Mouse (Mus musculus) hindbrain, embryonic 10.5 days (tissue): Measurements from ENCODE around the gene Eif3i. TPM values are rescaled to one million over a fixed set of nuclear protein-coding genes. Genes with fewer than 3 reads are reported as not detected.

Source experiments
- DNase-seq: peaks from one replicate; pipeline ENCODE4 v3.0.0-alpha.2; 2017; ENCODE audit warnings: low spot score
- H3K27ac ChIP-seq: fragments of 300-500 bp; sonication (generic); 2 replicates; pipeline ENCODE4 v1.5.1; 2016; ENCODE audit warnings: mild to moderate bottlenecking, moderate library complexity
- H3K27me3 ChIP-seq: fragments of 300-500 bp; sonication (generic); 2 replicates; pipeline ENCODE4 v1.6.1; 2016; ENCODE audit warnings: mild to moderate bottlenecking; ENCODE audit not compliant: poor library complexity, insufficient read depth, severe bottlenecking
- H3K36me3 ChIP-seq: fragments of 300-500 bp; sonication (generic); 2 replicates; pipeline ENCODE4 v1.6.1; 2016; ENCODE audit warnings: mild to moderate bottlenecking, moderate library complexity
- H3K4me1 ChIP-seq: fragments of 300-500 bp; sonication (generic); replicated peaks from 2 replicates; pipeline ENCODE4 v1.6.1; 2016; ENCODE audit warnings: mild to moderate bottlenecking
- H3K4me3 ChIP-seq: fragments of 300-500 bp; sonication (generic); 2 replicates; pipeline ENCODE4 v1.5.1; 2016; ENCODE audit warnings: mild to moderate bottlenecking, moderate library complexity
- H3K9me3 ChIP-seq: fragments of 300-500 bp; sonication (generic); 2 replicates; pipeline ENCODE4 v1.6.1; 2016; ENCODE audit warnings: mild to moderate bottlenecking, moderate library complexity
- WGBS: fragments of 180-500 bp; shearing (Covaris S2); methylation state at CpG from one replicate; pipeline ENCODE4 v1.1.7; 2016; 5-methylcytosine and 5-hydroxymethylcytosine counted together
- polyA plus RNA-seq: library from polyadenylated mRNA; unstranded; fragments of >200 nt; fragmentation: Nextera tagmentation; extraction: Ambion mirVana; gene quantifications from 2 replicates; pipeline ENCODE4 v1.2.1, GENCODE M21; 2016

Eif3i gene
- 268 and 293 TPM in 2 replicates for polyA plus RNA-seq

DNA sequence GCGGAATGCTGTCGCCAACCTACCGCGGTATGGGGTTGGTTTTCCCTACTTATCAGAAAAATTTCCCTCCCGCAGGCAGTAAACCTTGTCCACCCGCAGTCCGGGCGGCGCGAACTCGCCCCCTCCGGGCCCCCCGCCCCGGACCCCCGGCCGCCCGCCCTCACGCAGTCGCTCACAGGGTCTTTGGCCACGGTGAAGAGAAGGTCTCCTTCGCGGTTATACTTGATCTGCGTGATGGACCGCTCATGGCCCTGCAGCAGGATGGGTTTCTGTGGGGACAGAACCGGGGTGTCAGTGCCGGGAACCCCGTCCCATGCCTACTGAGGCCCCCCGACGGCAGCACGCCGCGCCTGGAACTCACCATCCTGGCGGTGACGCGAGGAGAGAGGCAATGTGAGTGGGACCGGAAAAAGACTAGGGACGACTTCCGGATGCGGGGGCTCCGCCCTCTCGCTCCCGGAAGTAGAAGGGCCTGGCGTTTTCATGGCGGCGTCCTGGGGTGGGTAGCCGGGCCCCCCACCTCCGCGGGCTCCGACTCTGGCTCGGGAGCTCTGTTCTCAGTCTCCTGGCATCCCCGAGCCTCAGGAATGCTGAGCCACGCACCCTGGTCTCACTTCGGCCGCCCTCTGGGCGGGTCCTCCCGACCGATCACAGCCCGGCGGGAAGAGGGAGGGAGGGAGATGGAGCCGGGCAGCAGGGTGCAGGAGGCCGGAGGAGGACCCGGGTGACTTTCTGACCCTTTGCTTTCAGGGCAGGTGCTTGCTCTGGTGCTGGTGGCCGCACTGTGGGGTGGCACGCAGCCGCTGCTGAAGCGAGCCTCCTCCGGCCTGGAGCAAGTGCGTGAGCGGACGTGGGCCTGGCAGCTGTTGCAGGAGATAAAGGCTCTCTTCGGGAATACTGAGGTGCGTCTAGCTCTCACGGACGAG is at the start of gene Eif3i, which contains the start of gene Tmem234:
Gene Eif3i, minus strand, starts transcription at position 416 of the 926 bp plus-strand sequence.
Gene Tmem234, plus strand, starts transcription at position 436 of the 926 bp plus-strand sequence.
- peaks cover 32% of the 10 kb centered on the region for H3K4me1 ChIP-seq
- under 1% methylated on average over 74 of the region's 74 CpGs for WGBS
- H3K27ac ChIP-seq: peak within 1 kb of the TSS; percentile 96
- peak; percentile 89 for DNase-seq
- peaks cover 74% of the 10 kb centered on the region for H3K36me3 ChIP-seq
- peak within 1 kb of the TSS; percentile 100 for H3K4me3 ChIP-seq
- H3K9me3 ChIP-seq: no peaks in the 10 kb centered on the region
- H3K27me3 ChIP-seq: no peaks in the 10 kb centered on the region

GRCm38 (mm10) chr4:129648656-129649055 is 48.2 kb upstream of the Eif3i start:
- H3K27ac ChIP-seq: no peak overlapping the region
- H3K27me3 ChIP-seq: no peaks in the 10 kb centered on the region
- 89% methylated on average over 1 of the region's 1 CpGs for WGBS
- H3K4me3 ChIP-seq: no peak overlapping the region
- no peaks in the 10 kb centered on the region for H3K4me1 ChIP-seq
- H3K9me3 ChIP-seq: no peaks in the 10 kb centered on the region
- DNase-seq: no peak
- H3K36me3 ChIP-seq: peaks cover 94% of the 10 kb centered on the region

DNA sequence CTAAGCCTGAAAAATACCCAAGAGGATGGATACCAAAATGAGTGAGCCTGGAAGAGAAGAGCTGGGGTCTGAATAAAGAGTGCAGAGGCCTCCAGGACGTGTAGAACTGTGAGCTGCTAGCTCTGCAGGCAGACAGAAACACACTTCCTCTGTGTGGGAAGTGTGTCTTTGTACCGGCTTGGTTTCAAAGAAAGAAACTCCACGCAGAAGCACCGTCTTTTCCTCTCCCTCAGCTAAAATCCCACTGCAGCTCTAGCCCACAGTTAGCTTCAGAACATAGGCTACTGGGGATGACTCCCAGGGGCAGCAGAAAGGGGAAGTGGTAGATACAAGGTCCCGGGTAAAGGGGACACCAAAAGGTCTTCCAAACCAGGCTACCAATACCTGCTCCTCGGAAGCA is 44.8 kb upstream of the Eif3i start:
- Histone ChIP-seq H3K4me3 (no peak overlapping the region), H3K9me3 (no peaks in the 10 kb centered on the region), H3K27me3 (no peaks in the 10 kb centered on the region), H3K4me1 (peaks cover 9% of the 10 kb centered on the region), H3K27ac (no peak overlapping the region), H3K36me3 (peaks cover 61% of the 10 kb centered on the region)
- WGBS: 93% methylated on average over 6 of the region's 6 CpGs
- DNase-seq: no peak

DNA sequence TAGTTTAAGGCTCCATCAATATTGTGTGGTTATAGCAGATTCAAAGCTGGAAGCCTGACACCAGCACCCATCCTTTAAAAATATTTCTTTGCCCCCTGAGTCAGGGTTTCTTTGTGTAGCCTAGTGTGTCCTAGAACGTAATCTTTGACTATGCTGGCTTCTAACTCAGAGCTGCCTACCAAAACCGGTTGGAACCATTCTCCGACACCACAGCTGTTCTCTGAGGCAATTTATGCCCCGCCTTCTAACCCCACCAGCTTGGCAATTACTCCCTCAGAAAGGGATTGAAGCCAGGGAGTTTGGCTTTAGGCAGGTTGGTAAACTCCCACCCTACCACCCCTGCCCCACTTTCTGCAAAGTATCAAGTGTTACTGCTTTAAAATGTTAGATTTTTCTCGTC is 41.3 kb upstream of the Eif3i start:
- Histone ChIP-seq H3K4me1 (peaks cover 30% of the 10 kb centered on the region), H3K27me3 (no peaks in the 10 kb centered on the region), H3K36me3 (peaks cover 55% of the 10 kb centered on the region), H3K4me3 (peak overlapping the region; percentile 70; the same call in 1 of the 2 replicates), H3K27ac (peak overlapping the region; percentile 40; the same call in 1 of the 2 replicates), H3K9me3 (no peaks in the 10 kb centered on the region)
- DNase-seq: no peak
- WGBS: 64% methylated on average over 5 of the region's 5 CpGs

DNA sequence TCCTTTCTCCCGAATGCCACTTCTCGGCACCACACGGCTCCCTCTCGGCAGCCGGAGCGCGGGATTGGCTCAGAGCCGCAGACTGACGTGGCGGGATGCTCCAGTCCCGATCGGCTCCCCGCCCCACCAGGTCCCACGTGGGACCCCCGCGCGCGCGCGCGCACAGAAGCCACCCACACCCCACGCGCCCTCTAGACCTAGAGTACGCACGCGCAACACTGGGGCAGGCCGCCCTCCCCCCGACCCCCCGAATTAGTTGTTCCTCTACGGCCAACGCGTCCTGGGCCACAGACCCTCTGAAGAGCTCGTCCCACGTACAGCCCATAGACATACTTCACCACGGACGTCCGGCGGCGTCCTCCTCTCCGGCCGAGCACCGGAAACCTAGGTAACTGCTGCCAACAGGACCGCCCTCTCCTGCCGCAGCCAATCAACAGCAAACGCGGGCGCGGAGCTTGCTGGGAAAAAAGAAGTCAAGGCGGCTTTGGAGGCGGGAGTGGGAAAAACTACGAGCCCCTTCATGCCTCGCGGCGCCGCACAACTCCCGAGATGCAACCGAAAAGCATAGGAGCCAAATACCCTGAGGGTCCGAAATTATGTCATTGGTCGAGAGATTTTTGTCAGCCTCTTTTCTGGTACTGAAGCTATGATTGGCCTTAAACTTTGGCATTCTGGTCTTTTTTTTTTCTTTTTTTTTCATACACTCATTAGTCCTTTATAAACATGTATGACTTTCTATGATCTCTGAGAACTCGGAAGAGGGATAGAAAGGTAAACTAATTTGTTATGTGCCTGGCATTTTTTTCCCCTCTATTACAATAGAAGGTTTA is 40.4 kb upstream of the Eif3i start, which contains the start of gene Txlna:
Gene Txlna, minus strand, starts transcription at position 428 of the 830 bp plus-strand sequence.
- DNase-seq: peak; percentile 98
- Histone ChIP-seq H3K27ac (peak within 1 kb of the TSS; percentile 94), H3K4me3 (peak within 1 kb of the TSS; percentile 70), H3K9me3 (no peaks in the 10 kb centered on the region), H3K36me3 (peaks cover 55% of the 10 kb centered on the region), H3K27me3 (no peaks in the 10 kb centered on the region), H3K4me1 (peaks cover 30% of the 10 kb centered on the region)
- WGBS: under 1% methylated on average over 60 of the region's 60 CpGs

DNA sequence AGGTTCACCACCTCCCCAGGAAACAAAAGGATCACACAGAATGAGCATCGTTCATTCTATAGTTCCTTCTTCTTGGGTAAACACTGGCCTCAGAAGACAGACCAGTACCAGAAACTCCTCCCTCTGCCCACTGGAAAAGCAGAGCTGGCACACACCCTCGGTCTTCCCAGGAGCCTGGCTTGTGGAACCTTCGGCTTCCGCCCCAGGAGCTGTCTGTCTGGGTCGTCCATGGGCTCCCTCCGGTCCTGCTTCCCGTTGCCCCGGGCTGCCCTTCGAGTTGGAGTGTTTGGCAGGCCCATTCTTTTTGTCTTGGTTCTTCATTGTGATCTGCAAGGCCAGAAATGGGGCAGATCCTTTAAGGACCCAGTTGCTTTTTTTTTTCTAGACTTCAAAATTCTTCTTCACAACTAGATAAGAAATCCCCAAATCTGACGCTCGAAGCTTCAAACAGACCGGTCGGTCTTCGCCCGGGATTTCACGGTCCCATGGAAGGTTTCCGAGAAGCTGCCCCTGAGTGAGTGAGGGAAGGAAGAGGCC is 39.7 kb upstream of the Eif3i start:
- Histone ChIP-seq H3K4me3 (peak overlapping the region; percentile 70), H3K4me1 (peaks cover 30% of the 10 kb centered on the region), H3K27ac (peak overlapping the region; percentile 94), H3K36me3 (peaks cover 55% of the 10 kb centered on the region), H3K9me3 (no peaks in the 10 kb centered on the region), H3K27me3 (no peaks in the 10 kb centered on the region)
- 10% methylated on average over 17 of the region's 17 CpGs for WGBS
- peak; percentile 25 for DNase-seq

DNA sequence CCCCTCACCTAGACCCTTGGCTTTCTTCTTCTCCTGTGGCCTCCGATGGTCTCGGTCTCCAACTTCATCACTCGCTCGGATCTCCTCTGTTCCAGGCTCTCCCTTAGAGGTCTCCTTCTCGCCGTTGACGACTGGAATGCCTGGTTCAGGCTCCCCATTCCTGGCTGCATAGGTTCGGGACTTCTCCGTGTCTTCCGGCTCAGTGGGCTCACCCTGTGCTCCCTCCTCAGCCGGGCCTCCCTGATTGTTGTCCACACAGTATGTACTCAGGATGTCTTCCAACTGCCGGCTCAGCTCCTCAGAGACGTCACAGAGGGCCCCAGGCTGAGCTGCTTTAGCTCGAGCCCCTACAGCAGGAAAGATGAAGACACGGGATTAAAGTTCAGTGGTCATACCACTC is 38.8 kb upstream of the Eif3i start:
- 89% methylated on average over 15 of the region's 15 CpGs for WGBS
- H3K36me3 ChIP-seq: peaks cover 55% of the 10 kb centered on the region

DNA sequence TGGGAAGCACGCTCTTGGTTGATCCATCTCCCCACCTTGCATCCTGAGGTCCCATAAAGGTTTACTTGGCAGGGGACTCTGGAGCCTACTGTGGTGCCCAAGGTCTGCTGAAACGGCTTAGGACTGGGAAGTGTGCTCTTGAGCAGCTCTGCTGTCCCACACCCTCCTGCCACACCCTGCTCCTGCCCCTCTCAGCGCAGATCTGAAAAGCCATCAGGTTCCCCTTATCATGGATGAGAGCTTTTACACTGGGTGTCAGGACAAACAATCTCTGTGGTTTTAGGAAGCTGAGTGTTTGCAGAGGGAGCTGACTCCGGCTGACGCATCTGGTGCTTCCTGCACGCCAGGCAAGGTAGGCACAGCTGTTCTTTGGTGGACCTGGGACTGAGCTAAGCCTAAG is 33.4 kb upstream of the Eif3i start:
- no peak for DNase-seq
- Histone ChIP-seq H3K27me3 (no peaks in the 10 kb centered on the region), H3K36me3 (peaks cover 99% of the 10 kb centered on the region), H3K9me3 (no peaks in the 10 kb centered on the region), H3K4me1 (peaks cover 8% of the 10 kb centered on the region), H3K27ac (no peak overlapping the region), H3K4me3 (no peak overlapping the region)
- 94% methylated on average over 6 of the region's 6 CpGs for WGBS

More for the DNA sequence above, 38.8 kb upstream of the Eif3i start:
- H3K9me3 ChIP-seq: no peaks in the 10 kb centered on the region
- no peak for DNase-seq
- H3K27me3 ChIP-seq: no peaks in the 10 kb centered on the region
- peaks cover 30% of the 10 kb centered on the region for H3K4me1 ChIP-seq
- peak overlapping the region; percentile 70 for H3K4me3 ChIP-seq
- H3K27ac ChIP-seq: 0 out of 2 replicates have a peak overlapping the region, but pooled peaks have one; percentile 94

DNA sequence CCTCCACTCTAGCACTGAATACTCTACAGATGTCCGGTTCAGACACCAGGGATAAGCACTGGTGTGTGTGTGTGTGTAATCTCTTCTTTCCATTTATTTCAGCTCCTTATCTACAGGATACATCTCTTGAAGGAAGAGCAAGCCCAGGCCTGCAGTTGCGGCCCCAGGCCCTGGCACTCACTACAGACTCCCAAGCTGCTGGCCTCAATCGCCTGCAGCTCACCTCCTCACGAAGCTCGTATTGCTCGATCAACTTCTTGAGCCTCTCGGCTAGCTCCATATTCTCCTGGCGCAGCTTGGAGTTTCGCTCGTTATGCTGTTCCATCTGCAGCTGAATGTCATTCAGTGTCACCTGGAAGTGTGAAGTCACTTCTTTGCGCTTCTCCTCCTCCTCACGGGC is 31.4 kb upstream of the Eif3i start:
- WGBS: 93% methylated on average over 12 of the region's 12 CpGs
- no peak overlapping the region for H3K4me3 ChIP-seq
- no peaks in the 10 kb centered on the region for H3K9me3 ChIP-seq
- no peak for DNase-seq
- no peaks in the 10 kb centered on the region for H3K27me3 ChIP-seq
- H3K36me3 ChIP-seq: peaks cover 100% of the 10 kb centered on the region
- no peak overlapping the region for H3K27ac ChIP-seq
- H3K4me1 ChIP-seq: no peaks in the 10 kb centered on the region

GRCm38 (mm10) chr4:129630944-129631343 is 30.5 kb upstream of the Eif3i start:
- WGBS: 90% methylated on average over 4 of the region's 4 CpGs
- no peak for DNase-seq
- Histone ChIP-seq H3K4me1 (peaks cover 3% of the 10 kb centered on the region; the same call in 1 of the 2 replicates), H3K4me3 (no peak overlapping the region), H3K27me3 (no peaks in the 10 kb centered on the region), H3K36me3 (peaks cover 100% of the 10 kb centered on the region), H3K27ac (no peak overlapping the region), H3K9me3 (no peaks in the 10 kb centered on the region)

- no peaks in the 10 kb centered on the region for H3K9me3 ChIP-seq
- WGBS: 73% methylated on average over 6 of the region's 6 CpGs
- no peak overlapping the region for H3K27ac ChIP-seq
- DNase-seq: no peak
- peaks cover 45% of the 10 kb centered on the region for H3K4me1 ChIP-seq
- H3K4me3 ChIP-seq: no peak overlapping the region
- H3K36me3 ChIP-seq: peaks cover 58% of the 10 kb centered on the region
- no peaks in the 10 kb centered on the region for H3K27me3 ChIP-seq
Observed at GRCm38 (mm10) chr4:129626035-129626434, 25.6 kb upstream of the Eif3i start.

GRCm38 (mm10) chr4:129625496-129625895 is 25.0 kb upstream of the Eif3i start:
- no peaks in the 10 kb centered on the region for H3K9me3 ChIP-seq
- WGBS: 40% methylated on average over 4 of the region's 4 CpGs
- H3K27ac ChIP-seq: 0 out of 2 replicates have a peak overlapping the region, but pooled peaks have one; percentile 90
- 0 out of 2 replicates have a peak overlapping the region, but pooled peaks have one; percentile 77 for H3K4me3 ChIP-seq
- no peak for DNase-seq
- H3K27me3 ChIP-seq: no peaks in the 10 kb centered on the region
- peaks cover 45% of the 10 kb centered on the region for H3K4me1 ChIP-seq
- peaks cover 58% of the 10 kb centered on the region for H3K36me3 ChIP-seq
